Mouse (Mus musculus): ENCODE data around the gene Afap1. TPM values are rescaled to one million over a fixed set of nuclear protein-coding genes. Genes with fewer than 3 reads are reported as not detected.

Gene Afap1
- polyA plus RNA-seq (2012; fragmentation: generic; extraction: Trizol): 12.4 TPM

GRCm38 (mm10) chr5:35893093-35893804 lies at the start of gene Afap1:
Gene Afap1 (plus strand): TSS chr5:35893319.
- H3ac ChIP-seq (ENCODE audit: control insufficient read depth, insufficient read length): peak within 1 kb of the TSS; percentile 86
- peak within 1 kb of the TSS; percentile 99 for H3K4me3 ChIP-seq
- no peaks in the 10 kb centered on the region for H3K27me3 ChIP-seq (ENCODE audit: control insufficient read depth, insufficient read depth, insufficient read length)
- H3K4me2 ChIP-seq (ENCODE audit: low read depth): peak within 1 kb of the TSS; percentile 84
- H3K36me3 ChIP-seq (ENCODE audit: control insufficient read depth, insufficient read depth): no peaks in the 10 kb centered on the region
- peaks cover 50% of the 10 kb centered on the region for H3K79me2 ChIP-seq (ENCODE audit: control insufficient read depth, insufficient read depth)
- peak; percentile 90 for TF ChIP-seq POLR2AphosphoS2 (IDR thresholded peaks at IDR 0.05; ENCODE audit: insufficient read length, low read depth)
- peak; percentile 30 for TF ChIP-seq USF1 (IDR thresholded peaks at IDR 0.05; ENCODE audit: low read depth)
- TF ChIP-seq POLR2A (IDR thresholded peaks at IDR 0.05; ENCODE audit: insufficient read length, low read depth): peak; percentile 72
- TF ChIP-seq MYOD1 (IDR thresholded peaks at IDR 0.05; ENCODE audit: control insufficient read depth in 1 of 3, insufficient read length in 2 of 3, low read depth in 2 of 3): no peak

DNA sequence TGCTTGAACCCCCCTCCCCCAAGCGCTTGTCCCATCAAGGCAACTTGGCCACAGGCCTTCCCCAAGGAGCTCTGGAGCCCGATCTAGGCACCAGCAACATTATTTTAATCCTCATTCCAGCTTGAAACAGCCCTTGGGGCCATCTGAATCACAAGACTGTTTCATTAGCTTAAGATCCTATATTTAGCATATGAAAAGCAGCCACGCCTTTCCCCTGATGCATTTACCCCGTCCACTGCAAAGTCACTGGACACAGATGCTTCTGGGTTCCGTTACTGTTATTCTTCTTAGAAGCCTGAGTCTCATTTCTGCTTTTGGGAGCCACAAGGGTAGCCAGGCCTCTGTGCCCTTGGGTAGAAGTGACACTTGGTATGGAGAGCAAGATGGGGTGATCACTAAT lies 41.6 kb upstream of the Afap1 start:
- no peak overlapping the region for H3ac ChIP-seq (ENCODE audit: control insufficient read depth, insufficient read length)
- H3K4me2 ChIP-seq (ENCODE audit: low read depth): no peak overlapping the region
- TF ChIP-seq MAX (IDR thresholded peaks at IDR 0.05; ENCODE audit: low read depth): no peak
- peaks cover 52% of the 10 kb centered on the region for H3K27me3 ChIP-seq (ENCODE audit: control insufficient read depth, insufficient read depth, insufficient read length)
- H3K79me2 ChIP-seq (ENCODE audit: control insufficient read depth, insufficient read depth): no peaks in the 10 kb centered on the region
- no peak overlapping the region for H3K4me3 ChIP-seq
- no peaks in the 10 kb centered on the region for H3K36me3 ChIP-seq (ENCODE audit: control insufficient read depth, insufficient read depth)

DNA sequence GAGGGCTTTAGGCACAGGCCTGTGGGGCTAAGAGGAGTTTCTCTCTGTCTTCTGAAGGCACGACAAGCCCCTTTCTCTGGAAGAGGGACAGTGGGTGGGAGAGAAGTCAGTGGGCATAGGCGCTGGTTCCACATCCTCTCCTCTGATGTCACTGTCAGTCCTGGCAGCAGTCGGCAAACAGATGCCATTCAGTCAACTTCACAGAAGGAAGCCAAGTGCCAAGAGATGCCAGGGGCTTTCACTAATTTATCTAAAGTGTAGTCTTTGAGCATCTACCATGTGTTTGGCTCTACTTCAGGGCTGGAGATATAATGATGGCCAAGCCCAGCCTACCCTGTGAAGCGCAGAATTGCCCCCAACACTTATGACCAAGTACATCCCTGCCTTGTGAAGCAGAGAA lies 39.7 kb upstream of the Afap1 start:
- H3K4me2 ChIP-seq (ENCODE audit: low read depth): no peak overlapping the region
- no peak overlapping the region for H3K4me3 ChIP-seq
- H3K27me3 ChIP-seq (ENCODE audit: control insufficient read depth, insufficient read depth, insufficient read length): peaks cover 58% of the 10 kb centered on the region
- H3K79me2 ChIP-seq (ENCODE audit: control insufficient read depth, insufficient read depth): no peaks in the 10 kb centered on the region
- TF ChIP-seq CEBPB (IDR thresholded peaks at IDR 0.05; ENCODE audit: insufficient read depth, poor library complexity, severe bottlenecking): no peak
- TF ChIP-seq POLR2AphosphoS2 (IDR thresholded peaks at IDR 0.05; ENCODE audit: insufficient read length, low read depth): no peak
- TF ChIP-seq MAX (IDR thresholded peaks at IDR 0.05; ENCODE audit: low read depth): no peak
- no peak for TF ChIP-seq MYOD1 (IDR thresholded peaks at IDR 0.05; ENCODE audit: control insufficient read depth in 1 of 3, insufficient read length in 2 of 3, low read depth in 2 of 3)
- TF ChIP-seq MYOG (IDR thresholded peaks at IDR 0.05; ENCODE audit: control insufficient read depth in 1 of 3, insufficient read depth in 1 of 3, insufficient read length in 2 of 3, low read depth in 2 of 3): no peak
- no peak for TF ChIP-seq POLR2A (IDR thresholded peaks at IDR 0.05; ENCODE audit: insufficient read length, low read depth)
- TF ChIP-seq REST (IDR thresholded peaks at IDR 0.05; ENCODE audit: insufficient read depth, insufficient read length): no peak
- no peak for TF ChIP-seq TCF3 (IDR thresholded peaks at IDR 0.05; ENCODE audit: insufficient read length, low read depth)
- TF ChIP-seq TCF12 (IDR thresholded peaks at IDR 0.05; ENCODE audit: insufficient read depth, poor library complexity, severe bottlenecking): no peak
- no peak for TF ChIP-seq USF1 (IDR thresholded peaks at IDR 0.05; ENCODE audit: low read depth)
- TF ChIP-seq SRF (IDR thresholded peaks at IDR 0.05; ENCODE audit: control insufficient read depth, insufficient read length, low read depth): no peak
- TF ChIP-seq E2F4 (IDR thresholded peaks at IDR 0.05; ENCODE audit: insufficient read depth): no peak
- no peaks in the 10 kb centered on the region for H3K36me3 ChIP-seq (ENCODE audit: control insufficient read depth, insufficient read depth)
- H3ac ChIP-seq (ENCODE audit: control insufficient read depth, insufficient read length): no peak overlapping the region

DNA sequence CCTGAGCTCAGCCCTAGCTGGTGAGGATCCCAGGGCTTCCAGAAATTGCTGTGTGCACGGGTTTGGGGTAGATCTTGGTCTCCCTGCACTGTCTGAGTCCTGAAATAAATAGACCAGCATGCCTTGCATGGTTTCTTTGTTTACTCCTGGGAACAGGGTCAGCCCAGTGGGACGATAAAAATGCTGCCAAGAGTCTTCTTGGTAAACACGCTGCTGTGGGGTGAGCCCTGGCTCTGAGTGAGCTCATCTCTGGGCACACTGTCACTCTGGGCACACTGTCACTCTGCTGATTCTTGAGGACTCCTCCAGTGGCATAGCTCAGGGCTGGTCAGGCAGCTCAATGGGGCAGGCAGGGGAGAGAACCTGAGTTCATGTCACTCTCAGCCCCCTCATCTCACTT lies 36.9 kb upstream of the Afap1 start:
- TF ChIP-seq TCF12 (IDR thresholded peaks at IDR 0.05; ENCODE audit: insufficient read depth, poor library complexity, severe bottlenecking) (no peak), SRF (IDR thresholded peaks at IDR 0.05; ENCODE audit: control insufficient read depth, insufficient read length, low read depth) (no peak), CEBPB (IDR thresholded peaks at IDR 0.05; ENCODE audit: insufficient read depth, poor library complexity, severe bottlenecking) (no peak)
- Histone ChIP-seq H3K79me2 (ENCODE audit: control insufficient read depth, insufficient read depth) (no peaks in the 10 kb centered on the region), H3K36me3 (ENCODE audit: control insufficient read depth, insufficient read depth) (no peaks in the 10 kb centered on the region), H3K27me3 (ENCODE audit: control insufficient read depth, insufficient read depth, insufficient read length) (peaks cover 62% of the 10 kb centered on the region), H3K4me2 (ENCODE audit: low read depth) (no peak overlapping the region), H3ac (ENCODE audit: control insufficient read depth, insufficient read length) (no peak overlapping the region), H3K4me3 (no peak overlapping the region)

- no peak overlapping the region for H3ac ChIP-seq (ENCODE audit: control insufficient read depth, insufficient read length)
- H3K4me2 ChIP-seq (ENCODE audit: low read depth): no peak overlapping the region
- H3K79me2 ChIP-seq (ENCODE audit: control insufficient read depth, insufficient read depth): no peaks in the 10 kb centered on the region
- no peak overlapping the region for H3K4me3 ChIP-seq
- H3K36me3 ChIP-seq (ENCODE audit: control insufficient read depth, insufficient read depth): no peaks in the 10 kb centered on the region
- TF ChIP-seq SRF (IDR thresholded peaks at IDR 0.05; ENCODE audit: control insufficient read depth, insufficient read length, low read depth): no peak
- no peak for TF ChIP-seq REST (IDR thresholded peaks at IDR 0.05; ENCODE audit: insufficient read depth, insufficient read length)
- TF ChIP-seq MYOG (IDR thresholded peaks at IDR 0.05; ENCODE audit: control insufficient read depth in 1 of 3, insufficient read depth in 1 of 3, insufficient read length in 2 of 3, low read depth in 2 of 3): no peak
- TF ChIP-seq MYOD1 (IDR thresholded peaks at IDR 0.05; ENCODE audit: control insufficient read depth in 1 of 3, insufficient read length in 2 of 3, low read depth in 2 of 3): no peak
- no peak for TF ChIP-seq POLR2A (IDR thresholded peaks at IDR 0.05; ENCODE audit: insufficient read length, low read depth)
- no peak for TF ChIP-seq TCF12 (IDR thresholded peaks at IDR 0.05; ENCODE audit: insufficient read depth, poor library complexity, severe bottlenecking)
- peaks cover 73% of the 10 kb centered on the region for H3K27me3 ChIP-seq (ENCODE audit: control insufficient read depth, insufficient read depth, insufficient read length)
Measured at GRCm38 (mm10) chr5:35858069-35858468, 35.0 kb upstream of the Afap1 start.
